Mouse (Mus musculus) gastrocnemius, postnatal 10 days (tissue): ENCODE measurements at regions not wholly inside any gene's neighbourhood (a gene's known extent, or its start where the extent isn't known, plus 50 kb on each side); places are given as distances from the start of the nearest gene placed in this dataset.

ENCODE experiments used
- DNase-seq: peaks from one replicate; pipeline ENCODE4 v3.0.0; 2021; ENCODE audit warnings: mixed read lengths

DNA sequence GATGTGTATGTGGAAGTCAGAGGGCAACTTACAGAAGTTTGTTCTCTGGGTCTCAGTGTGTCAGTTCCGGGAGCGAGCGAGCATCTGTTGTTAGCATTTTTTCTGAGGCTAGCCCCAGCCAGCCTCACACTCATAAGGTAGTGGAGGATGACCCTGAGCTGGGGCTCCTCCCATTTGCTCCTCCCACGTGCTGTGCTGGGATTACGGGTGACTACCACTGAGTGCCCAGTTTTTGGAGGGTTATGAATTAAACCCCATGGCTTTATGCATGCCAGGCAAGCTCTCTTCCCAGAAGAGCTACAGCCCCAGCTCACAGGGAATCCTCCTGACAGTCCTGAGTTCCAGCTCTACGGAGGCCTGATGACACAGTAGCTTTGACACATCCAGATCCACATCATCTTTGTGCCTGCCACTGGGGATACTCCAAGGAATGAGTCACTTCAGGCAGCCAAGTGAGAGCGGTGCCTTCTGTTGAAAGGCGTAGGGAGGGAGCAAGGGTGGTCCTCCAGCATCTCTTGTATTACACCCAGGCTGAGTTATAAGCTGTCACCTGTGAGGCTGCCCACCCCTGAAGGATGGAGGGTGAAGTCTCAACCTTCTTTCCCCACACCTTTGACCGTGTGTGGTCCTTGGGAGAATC, 97.8 kb upstream of the Parp11 start:
- DNase-seq: no peak

DNA sequence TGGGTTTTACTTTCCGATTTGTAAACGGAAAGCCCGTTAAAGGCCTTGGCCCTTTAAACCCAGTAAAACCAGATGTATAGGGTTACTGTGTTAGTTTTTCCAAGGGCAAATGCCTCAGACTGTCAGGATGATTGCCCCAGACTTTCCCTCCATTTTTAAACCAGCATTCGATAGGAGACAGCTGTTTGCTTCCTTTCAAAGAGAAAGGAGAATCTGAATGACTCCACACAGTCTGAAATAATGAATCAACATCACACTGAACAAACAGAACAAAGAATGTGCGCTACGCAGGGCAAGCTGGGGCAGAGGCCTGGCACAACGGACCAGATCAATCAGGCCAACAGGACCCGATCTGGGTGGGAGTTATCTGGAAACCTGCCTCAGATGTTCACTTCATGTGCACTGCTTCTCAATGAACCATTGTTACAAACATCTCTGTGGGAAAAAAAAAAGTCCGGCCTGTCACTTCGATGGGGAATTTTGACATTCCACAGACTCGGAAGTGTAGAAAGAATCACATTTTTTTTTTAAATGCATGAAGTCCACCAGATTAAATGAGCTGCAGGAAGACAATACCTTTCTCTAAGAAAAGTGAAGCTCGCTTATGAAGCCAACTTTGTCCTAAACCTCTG, 97.0 kb upstream of the Parp11 start:
- DNase-seq: no peak

GRCm38 (mm10) chr6:127351691-127352090, 94.9 kb upstream of the Parp11 start:
- no peak for DNase-seq

GRCm38 (mm10) chr6:127355112-127355511, 91.5 kb upstream of the Parp11 start:
- DNase-seq: no peak

GRCm38 (mm10) chr6:127356442-127356841, 90.2 kb upstream of the Parp11 start:
- no peak for DNase-seq

GRCm38 (mm10) chr6:127358805-127359204, 87.8 kb upstream of the Parp11 start:
- DNase-seq: no peak

GRCm38 (mm10) chr6:127359391-127359874, 87.2 kb upstream of the Parp11 start:
- DNase-seq: peak; percentile 82

DNA sequence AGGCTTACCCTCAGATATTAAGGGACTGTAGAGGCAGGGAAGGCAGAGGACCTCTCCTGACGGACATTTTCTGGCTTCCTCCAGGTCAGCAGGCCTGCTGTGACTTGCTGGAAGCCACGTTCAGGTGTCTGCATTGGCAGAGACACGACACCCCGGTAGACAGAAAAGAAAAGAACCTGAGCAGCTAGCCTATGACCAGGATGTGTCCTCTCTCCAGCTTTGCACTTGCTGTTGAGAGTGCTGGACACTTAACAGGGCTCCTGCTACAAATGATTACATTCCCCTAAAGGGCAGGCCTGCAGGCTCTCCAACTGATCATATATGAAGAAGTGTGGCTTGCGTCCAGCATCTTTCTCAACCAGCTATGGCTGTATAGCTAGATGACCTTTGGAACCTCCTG, 84.5 kb upstream of the Parp11 start:
- DNase-seq: no peak

DNA sequence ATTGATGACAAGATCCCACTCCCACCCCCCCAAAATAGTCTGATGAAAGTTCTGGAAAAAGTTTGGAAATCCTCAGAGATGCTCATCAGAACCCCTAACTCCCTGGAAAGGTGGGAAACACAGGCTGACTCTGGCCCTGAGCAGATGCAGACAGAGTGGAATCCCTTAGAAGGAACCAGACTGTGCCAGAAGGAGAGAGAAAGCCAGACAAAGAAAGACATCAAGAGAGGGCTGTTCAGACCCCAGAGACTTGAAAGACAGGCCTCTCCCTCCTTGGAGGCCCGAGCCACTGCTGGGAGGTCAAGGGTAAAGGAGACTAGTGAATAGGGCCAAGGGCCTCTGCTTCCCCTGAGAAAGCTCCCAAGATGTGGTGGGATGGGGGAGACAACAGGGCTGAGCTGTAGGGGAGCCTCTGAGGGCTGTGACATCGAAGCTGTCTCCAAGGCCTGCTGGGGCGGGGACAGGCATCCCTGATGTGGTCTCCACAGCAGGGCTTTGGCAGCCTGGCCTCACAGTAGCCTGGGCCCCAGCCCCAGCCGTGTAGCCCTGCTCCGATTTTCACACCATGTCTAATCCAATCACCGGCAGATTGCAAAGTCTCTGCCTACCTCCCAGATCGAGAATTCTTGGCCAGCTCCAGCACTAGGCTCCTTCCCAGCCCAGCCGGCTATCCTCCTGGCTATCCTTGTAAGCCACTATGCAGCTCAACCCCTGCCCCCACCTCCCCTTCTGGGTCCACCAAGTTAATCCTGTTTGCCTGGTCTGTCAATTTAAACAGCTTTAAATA, 83.5 kb upstream of the Parp11 start:
- DNase-seq: peak; percentile 28

GRCm38 (mm10) chr6:127363871-127364590, 82.6 kb upstream of the Parp11 start:
- DNase-seq: no peak

- no peak for DNase-seq
Measured at GRCm38 (mm10) chr6:127364591-127365187, 82.0 kb upstream of the Parp11 start.

DNA sequence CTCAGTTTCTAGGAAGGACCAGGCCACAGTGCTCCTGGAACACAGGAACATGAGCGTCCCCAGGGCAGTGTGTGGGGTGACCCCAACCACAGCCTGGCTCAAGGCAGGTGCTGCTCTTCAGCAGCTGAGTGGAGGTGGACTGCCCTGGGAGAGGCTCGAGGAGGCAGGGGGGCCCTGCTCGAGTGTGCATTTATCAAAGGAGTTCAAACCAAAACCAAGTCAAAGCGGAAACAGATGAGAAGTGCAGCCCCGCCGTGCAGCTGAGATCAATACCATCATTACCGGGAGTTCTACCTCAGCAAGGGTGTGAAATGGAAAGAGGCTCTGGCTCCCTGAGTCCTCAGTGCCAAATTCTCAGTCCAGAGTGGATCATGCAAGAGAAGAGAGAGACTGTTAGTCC, 81.4 kb upstream of the Parp11 start:
- no peak for DNase-seq

DNA sequence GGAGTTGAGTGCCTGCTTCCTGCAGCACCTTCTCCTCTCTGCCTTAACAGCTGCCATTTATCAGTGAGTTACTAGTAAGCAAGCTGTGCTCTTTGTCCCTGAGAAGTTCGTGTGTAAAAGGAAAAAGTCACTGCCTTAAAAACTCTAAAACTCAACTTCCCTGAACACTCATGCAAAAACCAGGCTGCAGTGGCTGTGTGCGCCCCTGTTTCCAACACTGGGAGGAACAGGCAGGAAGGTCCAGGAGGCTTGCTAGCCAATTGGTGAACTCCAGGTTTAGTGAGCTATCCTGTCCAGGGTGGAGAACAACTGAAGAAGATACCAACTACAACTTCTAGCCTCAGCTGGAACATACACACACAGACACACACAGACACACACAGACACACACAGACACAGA, 81.0 kb upstream of the Parp11 start:
- DNase-seq: no peak

GRCm38 (mm10) chr6:127373052-127373451, 73.6 kb upstream of the Parp11 start:
- DNase-seq: no peak

GRCm38 (mm10) chr6:127373797-127374463, 72.7 kb upstream of the Parp11 start:
- no peak for DNase-seq

DNA sequence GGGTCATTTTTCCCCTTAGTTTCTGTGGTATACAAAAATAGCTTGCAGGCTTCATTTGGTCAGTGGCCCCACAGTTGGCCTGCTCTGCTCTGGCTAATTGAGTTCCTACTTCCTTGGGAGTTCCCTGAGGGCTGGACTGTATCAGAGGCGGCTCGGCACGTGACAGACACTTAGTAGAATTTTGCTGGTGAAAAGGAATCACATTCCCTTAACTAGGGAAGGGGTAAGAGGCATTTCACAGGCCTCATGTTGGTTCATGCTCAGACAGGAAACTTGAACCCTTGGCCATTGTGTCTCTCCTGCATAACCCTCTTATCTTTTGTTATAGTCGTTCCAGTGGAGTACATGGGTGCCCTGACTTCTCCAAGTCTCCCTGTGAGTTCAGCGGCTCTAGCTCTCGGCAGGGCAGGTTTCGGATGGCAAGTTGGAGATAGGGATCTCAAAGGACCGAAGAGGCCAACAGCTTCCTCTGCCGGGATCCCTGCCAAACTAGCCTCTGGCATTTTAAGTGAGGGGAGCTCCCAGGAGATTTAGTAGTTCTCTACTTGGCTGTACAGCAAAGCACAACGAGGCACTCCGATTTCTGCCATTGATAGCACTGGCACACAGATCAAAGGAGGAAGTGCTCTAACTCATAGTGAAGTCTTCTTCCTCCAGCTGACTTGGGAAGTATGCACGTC, 72.0 kb upstream of the Parp11 start:
- DNase-seq: peak; percentile 50

DNA sequence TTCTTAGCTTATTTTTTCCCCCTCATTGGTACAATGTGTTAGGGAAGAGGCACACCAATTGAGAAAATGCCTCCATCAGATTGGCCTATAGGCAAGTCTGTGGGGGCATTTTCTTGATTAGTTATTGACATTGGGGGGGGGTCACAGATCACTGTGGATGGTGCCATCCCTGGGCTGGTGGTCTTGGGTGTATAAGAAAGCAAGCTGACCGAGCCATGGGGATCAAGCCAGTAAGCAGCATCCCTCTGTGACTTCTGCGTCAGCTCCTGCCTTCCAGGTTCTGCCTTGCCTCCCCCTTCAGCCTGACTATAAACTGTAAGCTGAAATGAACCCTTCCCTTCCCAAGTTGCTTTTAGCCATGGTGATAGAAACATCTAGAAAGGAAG, 71.5 kb upstream of the Parp11 start:
- DNase-seq: no peak

GRCm38 (mm10) chr6:127375711-127376199, 70.9 kb upstream of the Parp11 start:
- no peak for DNase-seq

- DNase-seq: no peak
Measured at GRCm38 (mm10) chr6:127378701-127379100, 67.9 kb upstream of the Parp11 start.

GRCm38 (mm10) chr6:127379511-127379910, 67.1 kb upstream of the Parp11 start:
- peak; percentile 17 for DNase-seq
